Mouse (Mus musculus): Measurements from ENCODE around the gene Bmp4. TPM values are rescaled to one million over a fixed set of nuclear protein-coding genes. Genes with fewer than 3 reads are reported as not detected.
A peak's percentile ranks its signal among the peaks of the same experiment; 100 is the strongest.

Bmp4 gene
- total and polyA plus RNA-seq, 2 experiments from 2014 or later: 5.4 to 10.8 TPM

DNA sequence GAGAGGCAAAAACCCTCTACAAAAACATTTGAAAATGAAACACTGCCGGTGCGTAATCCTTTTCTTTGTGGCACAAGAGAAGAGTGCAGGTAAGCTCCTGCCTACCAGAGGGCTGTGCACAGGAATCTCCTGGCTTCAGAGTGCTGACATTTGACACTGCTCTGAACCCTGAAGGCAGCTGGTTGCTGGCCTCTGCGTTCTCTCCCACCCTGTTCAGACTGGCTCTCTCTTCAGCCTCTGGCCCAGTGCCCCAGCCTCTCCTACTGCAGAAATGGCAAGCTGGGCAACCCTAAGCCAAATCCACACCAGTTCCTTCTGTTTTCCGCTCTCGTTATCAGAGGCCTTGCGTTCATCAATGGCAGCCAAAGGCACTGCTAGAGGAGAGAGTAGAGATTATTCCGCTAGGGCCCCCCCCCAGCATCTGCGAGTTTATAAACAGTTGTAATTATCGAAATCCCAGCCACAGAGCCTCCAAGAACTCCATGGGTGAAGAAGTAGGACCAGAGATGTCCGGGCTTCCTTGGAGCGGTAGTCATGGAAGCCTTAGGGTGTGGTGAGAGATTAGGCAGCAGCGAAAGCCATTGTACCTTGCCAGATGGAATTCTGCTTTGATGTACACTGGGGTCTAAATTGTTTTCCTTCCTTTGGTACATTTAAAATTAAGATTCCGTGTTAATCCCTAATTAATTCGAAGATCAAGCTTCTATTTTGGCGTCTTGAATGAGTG lies 28.1 kb upstream of the Bmp4 start:
- ATAC-seq (no peak), DNase-seq (ENCODE audit: low spot score) (no peak)
- H3K4me3 ChIP-seq (ENCODE audit: low read length): no peak overlapping the region
- no peaks in the 10 kb centered on the region for H3K36me3 ChIP-seq (ENCODE audit: insufficient read depth, low read length)
- H3K4me1 ChIP-seq (ENCODE audit: insufficient read depth, low read length): no peaks in the 10 kb centered on the region
- no peak overlapping the region for H3K27ac ChIP-seq
- 64% methylated on average over 15 of the region's 15 CpGs for WGBS
- no peaks in the 10 kb centered on the region for H3K9me3 ChIP-seq (ENCODE audit: low read length)
- no peaks in the 10 kb centered on the region for H3K27me3 ChIP-seq (ENCODE audit: insufficient read depth, low read length)
- no peak overlapping the region for H3K9ac ChIP-seq (replicated peaks; ENCODE audit: low read length)
- no peak for TF ChIP-seq CTCF (IDR thresholded peaks at IDR 0.05; ENCODE audit: low read depth)
- no peak overlapping the region for H3K4me2 ChIP-seq (ENCODE audit: low read depth, low read length)

DNA sequence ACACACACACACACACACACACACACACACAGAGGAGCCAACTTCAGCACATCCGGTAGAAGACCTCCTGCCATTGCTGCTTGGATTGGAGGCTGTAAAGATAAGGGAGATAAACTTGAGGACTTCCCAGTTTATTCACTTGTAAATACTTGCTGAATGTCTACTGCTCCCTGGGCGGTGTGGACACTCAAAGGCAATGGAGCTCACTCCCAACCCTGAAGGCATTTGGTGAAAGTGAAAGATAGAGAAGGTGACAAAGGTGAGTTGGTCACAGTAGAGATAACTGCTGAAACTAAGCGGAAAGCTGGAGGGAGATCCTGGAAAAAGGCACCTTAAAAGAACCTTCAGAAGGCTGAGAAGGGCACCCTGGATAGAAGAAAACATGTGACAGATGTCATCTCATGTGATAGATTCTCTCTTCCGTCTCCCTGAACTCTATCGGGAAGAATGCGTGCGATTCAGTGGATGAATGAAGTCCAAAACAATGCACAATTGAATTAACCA lies 22.1 kb upstream of the Bmp4 start:
- Histone ChIP-seq H3K4me2 (ENCODE audit: low read depth, low read length) (no peak overlapping the region), H3K27ac (no peak overlapping the region), H3K9me3 (ENCODE audit: low read length) (no peaks in the 10 kb centered on the region), H3K9ac (replicated peaks; ENCODE audit: low read length) (no peak overlapping the region), H3K4me1 (ENCODE audit: insufficient read depth, low read length) (no peaks in the 10 kb centered on the region), H3K4me3 (ENCODE audit: low read length) (no peak overlapping the region), H3K36me3 (ENCODE audit: insufficient read depth, low read length) (no peaks in the 10 kb centered on the region), H3K27me3 (ENCODE audit: insufficient read depth, low read length) (no peaks in the 10 kb centered on the region)
- TF ChIP-seq CTCF (IDR thresholded peaks at IDR 0.05; ENCODE audit: low read depth): no peak
- DNase-seq (ENCODE audit: low spot score) (no peak), ATAC-seq (no peak)
- WGBS: 71% methylated on average over 7 of the region's 7 CpGs

DNA sequence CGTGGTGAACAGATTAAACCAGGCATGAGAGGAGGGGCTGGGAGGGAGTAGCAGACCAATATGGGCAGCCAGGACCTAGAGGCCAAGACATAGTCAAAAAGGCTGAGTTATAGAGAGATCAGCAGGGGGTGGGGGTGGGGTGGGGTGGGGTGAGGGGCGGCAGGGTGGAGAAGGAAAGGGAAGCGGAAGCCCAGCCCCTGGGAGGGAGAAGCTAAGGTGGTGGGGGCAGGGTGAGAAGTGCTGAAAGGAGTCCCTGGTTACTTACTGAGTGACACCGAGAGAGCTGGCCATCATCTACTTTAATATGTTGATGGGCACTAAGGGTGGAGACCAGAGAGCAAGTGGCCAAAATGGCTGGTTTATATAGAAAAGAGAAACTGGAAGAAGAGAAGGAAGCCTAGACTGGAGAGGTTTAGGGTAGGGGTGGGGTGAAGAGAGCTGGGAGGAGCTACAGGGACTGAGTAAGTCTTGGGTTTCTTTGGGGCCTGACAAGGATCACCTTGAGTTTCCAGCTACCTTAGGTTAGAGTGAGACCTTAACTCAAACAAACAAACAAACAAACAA lies 20.2 kb upstream of the Bmp4 start:
- ATAC-seq: no peak
- DNase-seq (ENCODE audit: low spot score): no peak
- Histone ChIP-seq H3K9ac (replicated peaks; ENCODE audit: low read length) (no peak overlapping the region), H3K27ac (no peak overlapping the region), H3K9me3 (ENCODE audit: low read length) (no peaks in the 10 kb centered on the region), H3K4me1 (ENCODE audit: insufficient read depth, low read length) (no peaks in the 10 kb centered on the region), H3K4me3 (ENCODE audit: low read length) (no peak overlapping the region), H3K36me3 (ENCODE audit: insufficient read depth, low read length) (no peaks in the 10 kb centered on the region), H3K27me3 (ENCODE audit: insufficient read depth, low read length) (no peaks in the 10 kb centered on the region), H3K4me2 (ENCODE audit: low read depth, low read length) (no peak overlapping the region)
- 73% methylated on average over 4 of the region's 4 CpGs for WGBS
- no peak for TF ChIP-seq CTCF (IDR thresholded peaks at IDR 0.05; ENCODE audit: low read depth)

DNA sequence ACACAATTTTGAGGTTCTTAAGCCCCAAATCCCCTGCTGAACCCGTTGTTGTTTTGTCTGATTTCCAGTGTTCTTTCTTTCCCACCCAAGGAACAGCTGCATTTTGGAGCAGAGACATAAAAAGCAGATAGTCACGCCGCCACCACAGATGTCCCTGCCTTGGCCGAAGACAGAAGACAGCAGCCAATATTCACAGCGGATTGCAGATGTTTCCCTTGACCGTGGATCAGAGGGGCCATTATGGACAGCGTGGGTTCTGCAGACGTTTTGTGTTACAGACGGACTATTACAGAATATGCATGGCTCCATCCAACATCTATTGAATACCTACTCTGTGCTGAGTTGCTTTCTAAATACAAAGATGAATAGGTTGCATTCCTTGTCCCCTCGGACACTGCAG lies 18.5 kb upstream of the Bmp4 start:
- H3K4me3 ChIP-seq (ENCODE audit: low read length): no peak overlapping the region
- DNase-seq (ENCODE audit: low spot score) (no peak), ATAC-seq (peak; percentile 53; the same call in 1 of the 2 replicates)
- no peaks in the 10 kb centered on the region for H3K9me3 ChIP-seq (ENCODE audit: low read length)
- WGBS: 75% methylated on average over 10 of the region's 10 CpGs
- no peak for TF ChIP-seq CTCF (IDR thresholded peaks at IDR 0.05; ENCODE audit: low read depth)
- H3K27me3 ChIP-seq (ENCODE audit: insufficient read depth, low read length): no peaks in the 10 kb centered on the region
- H3K36me3 ChIP-seq (ENCODE audit: insufficient read depth, low read length): no peaks in the 10 kb centered on the region
- no peak overlapping the region for H3K9ac ChIP-seq (replicated peaks; ENCODE audit: low read length)
- no peaks in the 10 kb centered on the region for H3K4me1 ChIP-seq (ENCODE audit: insufficient read depth, low read length)
- no peak overlapping the region for H3K4me2 ChIP-seq (ENCODE audit: low read depth, low read length)
- H3K27ac ChIP-seq: no peak overlapping the region

DNA sequence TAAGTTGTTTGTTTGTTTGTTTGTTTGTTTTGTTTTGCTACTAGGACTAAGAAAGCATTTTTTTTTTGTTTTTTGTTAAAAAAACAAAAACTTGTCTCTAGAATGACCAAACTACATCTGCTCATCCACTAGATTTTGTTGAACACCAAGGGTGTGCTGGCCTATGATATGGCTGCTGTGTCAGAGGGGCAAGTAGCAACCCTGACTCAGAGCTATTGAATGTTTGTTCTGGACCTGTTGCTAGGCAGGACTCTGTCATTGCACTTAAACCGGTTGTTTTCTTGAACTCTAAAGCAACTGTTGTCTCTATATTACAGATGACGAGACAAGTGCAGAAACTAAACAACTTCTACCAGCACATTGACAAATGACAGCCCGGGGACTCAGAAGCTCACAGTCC lies 17.9 kb upstream of the Bmp4 start:
- no peak overlapping the region for H3K27ac ChIP-seq
- no peaks in the 10 kb centered on the region for H3K36me3 ChIP-seq (ENCODE audit: insufficient read depth, low read length)
- DNase-seq (ENCODE audit: low spot score) (no peak), ATAC-seq (no peak)
- H3K27me3 ChIP-seq (ENCODE audit: insufficient read depth, low read length): no peaks in the 10 kb centered on the region
- no peaks in the 10 kb centered on the region for H3K9me3 ChIP-seq (ENCODE audit: low read length)
- no peak overlapping the region for H3K4me3 ChIP-seq (ENCODE audit: low read length)
- H3K9ac ChIP-seq (replicated peaks; ENCODE audit: low read length): no peak overlapping the region
- H3K4me2 ChIP-seq (ENCODE audit: low read depth, low read length): no peak overlapping the region
- no peak for TF ChIP-seq CTCF (IDR thresholded peaks at IDR 0.05; ENCODE audit: low read depth)
- 74% methylated on average over 3 of the region's 3 CpGs for WGBS
- H3K4me1 ChIP-seq (ENCODE audit: insufficient read depth, low read length): no peaks in the 10 kb centered on the region

DNA sequence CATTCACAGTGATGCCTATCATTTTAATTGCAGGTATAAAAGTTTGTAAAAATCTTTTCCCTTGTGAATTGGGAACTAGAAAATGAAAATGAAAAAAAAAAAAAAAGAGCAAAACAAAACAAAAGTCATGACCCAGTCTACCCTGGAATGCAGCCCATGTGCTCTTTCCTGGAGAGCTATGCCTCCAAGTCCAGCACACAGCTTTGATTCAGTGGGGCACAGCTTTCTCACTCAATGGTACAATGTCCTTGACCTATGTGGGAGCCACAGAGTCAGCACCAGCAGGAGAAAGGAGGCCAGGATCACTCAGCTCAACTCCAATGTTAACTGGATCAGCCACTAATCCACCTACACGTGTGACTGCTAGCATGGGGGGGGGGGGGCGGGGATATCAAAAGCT lies 9.5 kb upstream of the Bmp4 start:
- ATAC-seq (no peak), DNase-seq (ENCODE audit: low spot score) (no peak)
- Histone ChIP-seq H3K4me1 (ENCODE audit: insufficient read depth, low read length) (no peaks in the 10 kb centered on the region), H3K36me3 (ENCODE audit: insufficient read depth, low read length) (no peaks in the 10 kb centered on the region), H3K9ac (replicated peaks; ENCODE audit: low read length) (no peak overlapping the region), H3K27me3 (ENCODE audit: insufficient read depth, low read length) (peaks cover 23% of the 10 kb centered on the region), H3K4me3 (ENCODE audit: low read length) (no peak overlapping the region), H3K27ac (no peak overlapping the region), H3K4me2 (ENCODE audit: low read depth, low read length) (no peak overlapping the region), H3K9me3 (ENCODE audit: low read length) (no peaks in the 10 kb centered on the region)
- WGBS: 64% methylated on average over 2 of the region's 2 CpGs
- TF ChIP-seq CTCF (IDR thresholded peaks at IDR 0.05; ENCODE audit: low read depth): no peak

DNA sequence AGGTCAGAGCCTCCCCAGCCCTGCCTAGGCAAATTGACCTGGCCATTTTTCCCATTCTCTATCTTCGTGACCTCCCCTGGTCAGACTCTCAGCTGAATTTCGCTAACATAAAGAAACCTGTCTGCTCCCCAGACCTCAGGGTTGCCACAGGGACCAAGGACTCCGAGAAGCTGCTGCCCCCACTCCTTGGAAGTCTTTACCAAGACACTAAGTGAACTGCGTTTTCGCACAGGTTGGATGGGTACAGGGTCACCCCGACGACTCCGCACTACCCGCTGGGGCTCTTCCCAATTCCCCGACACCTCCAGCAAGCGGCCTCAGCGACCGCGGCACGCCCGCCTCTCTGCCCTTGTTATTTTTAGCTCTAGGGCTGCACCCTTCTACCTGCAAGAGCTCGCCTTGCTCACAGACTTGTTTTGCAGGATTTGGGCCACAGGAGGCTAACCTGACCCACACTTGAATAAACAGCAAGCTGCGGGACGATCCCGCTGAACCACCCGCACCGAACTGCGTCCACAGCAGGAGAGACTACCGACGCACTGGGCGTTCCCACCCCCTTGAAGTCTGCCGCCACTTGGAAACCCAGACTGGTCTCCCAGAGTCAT lies 7.7 kb upstream of the Bmp4 start:
- H3K27me3 ChIP-seq (ENCODE audit: insufficient read depth, low read length): peaks cover 23% of the 10 kb centered on the region
- no peak overlapping the region for H3K27ac ChIP-seq
- ATAC-seq (no peak), DNase-seq (ENCODE audit: low spot score) (no peak)
- peak overlapping the region; percentile 58 for H3K4me2 ChIP-seq (ENCODE audit: low read depth, low read length)
- no peaks in the 10 kb centered on the region for H3K9me3 ChIP-seq (ENCODE audit: low read length)
- 4% methylated on average over 27 of the region's 27 CpGs for WGBS
- TF ChIP-seq CTCF (IDR thresholded peaks at IDR 0.05; ENCODE audit: low read depth): no peak
- no peaks in the 10 kb centered on the region for H3K4me1 ChIP-seq (ENCODE audit: insufficient read depth, low read length)
- no peak overlapping the region for H3K9ac ChIP-seq (replicated peaks; ENCODE audit: low read length)
- H3K36me3 ChIP-seq (ENCODE audit: insufficient read depth, low read length): no peaks in the 10 kb centered on the region
- H3K4me3 ChIP-seq (ENCODE audit: low read length): peak overlapping the region; percentile 27
